In genomic region chr14:7888294-7888693, GRCm38 (mm10) we compare ENCODE assay signal across 13 mouse cellular contexts.
DNase-seq lines count a peak whose midpoint lies in the region; ATAC-seq lines count a peak whose summit lies in the region.
"Had no signal": no experiment of that assay in that cellular context is flagged by ENCODE, and none has a peak within 500 bp of the region (broad histone marks: within the 10 kb centered on the region; RNA-seq: fewer than 3 reads in every experiment).

No protein-coding gene starts in this region.

- peak overlapping the region; percentile 73 for H3K27ac ChIP-seq in kidney, embryonic 15.5 days
- H3K27ac ChIP-seq in forebrain, embryonic 14.5 days (ENCODE audit: low read depth, low read length) = peak overlapping the region; percentile 87
- H3K27ac ChIP-seq in limb, embryonic 11.5 days (replicated peaks; ENCODE audit: low read depth, low read length) = peak overlapping the region; percentile 91
- H3K27ac ChIP-seq in stomach, embryonic 14.5 days (ENCODE audit: low read length) = peak overlapping the region; percentile 87; the same call in 1 of the 2 replicates
- H3K27ac ChIP-seq: liver, embryonic 15.5 days had no signal

- H3K27me3 ChIP-seq in kidney, embryonic 15.5 days = no peaks in the 10 kb centered on the region
- no peaks in the 10 kb centered on the region for H3K27me3 ChIP-seq in forebrain, embryonic 14.5 days (replicated peaks; ENCODE audit: control insufficient read depth, insufficient read depth, low read length)
- no peaks in the 10 kb centered on the region for H3K27me3 ChIP-seq in limb, embryonic 11.5 days (ENCODE audit: control insufficient read depth, insufficient read depth, low read length)
- no peaks in the 10 kb centered on the region for H3K27me3 ChIP-seq in stomach, embryonic 14.5 days (ENCODE audit: control insufficient read depth, insufficient read depth, low read length)
- H3K27me3 ChIP-seq: CH12.LX; liver, embryonic 15.5 days had no signal

- 86% methylated on average over 6 of the region's 6 CpGs for whole genome bisulfite sequencing in kidney, embryonic 15.5 days
- WGBS in forebrain, embryonic 14.5 days = 91% methylated on average over 6 of the region's 6 CpGs
- 91% methylated on average over 6 of the region's 6 CpGs for WGBS in limb, embryonic 11.5 days
- WGBS in stomach, embryonic 14.5 days = 84% methylated on average over 6 of the region's 6 CpGs

- no peak overlapping the region for H3K4me2 ChIP-seq in kidney, embryonic 15.5 days
- no peak overlapping the region for H3K4me2 ChIP-seq in forebrain, embryonic 14.5 days (ENCODE audit: low read length)
- H3K4me2 ChIP-seq in limb, embryonic 11.5 days (ENCODE audit: low read depth, severe bottlenecking) = no peak overlapping the region
- no peak overlapping the region for H3K4me2 ChIP-seq in stomach, embryonic 14.5 days (replicated peaks; ENCODE audit: low read depth, low read length)
- H3K4me2 ChIP-seq: heart, embryonic 11.5 days; liver, embryonic 15.5 days had no signal

- no peaks in the 10 kb centered on the region for H3K9me3 ChIP-seq in kidney, embryonic 15.5 days (replicated peaks)
- H3K9me3 ChIP-seq in forebrain, embryonic 14.5 days (replicated peaks; ENCODE audit: control insufficient read depth, low read length) = no peaks in the 10 kb centered on the region
- no peaks in the 10 kb centered on the region for H3K9me3 ChIP-seq in limb, embryonic 11.5 days (ENCODE audit: control insufficient read depth, low read length)
- H3K9me3 ChIP-seq in stomach, embryonic 14.5 days (ENCODE audit: control insufficient read depth, low read depth, low read length) = no peaks in the 10 kb centered on the region
- H3K9me3 ChIP-seq: liver, embryonic 15.5 days had no signal

- peaks cover 81% of the 10 kb centered on the region for H3K36me3 ChIP-seq in kidney, embryonic 15.5 days
- H3K36me3 ChIP-seq in forebrain, embryonic 14.5 days (ENCODE audit: control insufficient read depth, insufficient read depth, low read length) = peaks cover 64% of the 10 kb centered on the region
- peaks cover 23% of the 10 kb centered on the region for H3K36me3 ChIP-seq in limb, embryonic 11.5 days (ENCODE audit: control insufficient read depth, insufficient read depth, low read length)
- H3K36me3 ChIP-seq in stomach, embryonic 14.5 days (ENCODE audit: control insufficient read depth, insufficient read depth, low read length) = peaks cover 43% of the 10 kb centered on the region; the same call in 1 of the 2 replicates

- no peak for ATAC-seq in kidney, embryonic 15.5 days (replicated peaks; ENCODE audit: low FRiP score)
- ATAC-seq in forebrain, embryonic 14.5 days = no peak
- no peak for ATAC-seq in limb, embryonic 11.5 days (ENCODE audit: insufficient number of reproducible peaks, low FRiP score, low TSS enrichment, low read depth)
- peak; percentile 49; the same call in 1 of the 2 replicates for ATAC-seq in stomach, embryonic 14.5 days (ENCODE audit: insufficient number of reproducible peaks, insufficient read depth, low FRiP score, low read depth)

- peaks cover 22% of the 10 kb centered on the region for H3K4me1 ChIP-seq in kidney, embryonic 15.5 days
- peaks cover 22% of the 10 kb centered on the region for H3K4me1 ChIP-seq in forebrain, embryonic 14.5 days (ENCODE audit: control insufficient read depth, insufficient read depth, low read length)
- H3K4me1 ChIP-seq in limb, embryonic 11.5 days (ENCODE audit: control insufficient read depth, insufficient read depth, low read length) = peaks cover 11% of the 10 kb centered on the region; the same call in 1 of the 2 replicates
- H3K4me1 ChIP-seq in stomach, embryonic 14.5 days (ENCODE audit: control insufficient read depth, insufficient read depth, low read length) = peaks cover 9% of the 10 kb centered on the region; the same call in 1 of the 2 replicates

- no peak overlapping the region for H3K9ac ChIP-seq in kidney, embryonic 15.5 days
- H3K9ac ChIP-seq in forebrain, embryonic 14.5 days (ENCODE audit: low read length) = no peak overlapping the region; the same call in 1 of the 2 replicates
- H3K9ac ChIP-seq in limb, embryonic 11.5 days (ENCODE audit: low read length) = no peak overlapping the region
- no peak overlapping the region for H3K9ac ChIP-seq in stomach, embryonic 14.5 days (replicated peaks; ENCODE audit: low read depth, low read length)
- H3K9ac ChIP-seq: liver, embryonic 15.5 days had no signal

- no peak overlapping the region for H3K4me3 ChIP-seq in kidney, embryonic 15.5 days (replicated peaks)
- no peak overlapping the region for H3K4me3 ChIP-seq in forebrain, embryonic 14.5 days (ENCODE audit: low read depth, low read length)
- no peak overlapping the region for H3K4me3 ChIP-seq in limb, embryonic 11.5 days (ENCODE audit: low read depth, low read length)
- no peak overlapping the region for H3K4me3 ChIP-seq in stomach, embryonic 14.5 days (ENCODE audit: low read depth, low read length)
- H3K4me3 ChIP-seq: liver, embryonic 15.5 days had no signal

- DNase-seq in kidney, postnatal 10 days = no peak
- DNase-seq in forebrain, embryonic 14.5 days (ENCODE audit: low spot score) = no peak
- DNase-seq in limb, embryonic 11.5 days (ENCODE audit: low spot score) = no peak
- no peak for DNase-seq in thymus, postnatal 10 days (ENCODE audit: low spot score in 2 of 2)
- no peak for DNase-seq in urinary bladder, postnatal 25 days (ENCODE audit: low spot score)
- DNase-seq: adrenal gland, postnatal 36 days; cerebellum, adult 2 months; kidney, adult 11 months had no signal
